Mouse (Mus musculus): Measurements from ENCODE around the gene Zfp771. TPM values are rescaled to one million over a fixed set of nuclear protein-coding genes. Genes with fewer than 3 reads are reported as not detected.

Zfp771 gene
- polyA plus RNA-seq (2012; rRNA removed) = 88.1 and 118 TPM in 2 replicates

- peak; percentile 97 for DNase-seq (ENCODE audit: low read depth)
- TF ChIP-seq CTCF (IDR thresholded peaks at IDR 0.05; ENCODE audit: borderline replicate concordance, extremely low read depth, insufficient read depth, insufficient read length) (peak; percentile 9; the same call in 1 of the 2 replicates), POLR2A (IDR thresholded peaks at IDR 0.05; ENCODE audit: borderline replicate concordance, extremely low read depth, insufficient read depth, insufficient read length, poor library complexity, severe bottlenecking) (peak; percentile 87; the same call in 1 of the 2 replicates)
Measured at GRCm38 (mm10) chr7:127243870-127244657, at the start of gene Zfp771. TSS of gene Zfp771 (plus strand) at chr7:127244274.

GRCm38 (mm10) chr7:127194633-127195029, 49.4 kb upstream of the Zfp771 start:
- TF ChIP-seq CTCF (IDR thresholded peaks at IDR 0.05; ENCODE audit: borderline replicate concordance, extremely low read depth, insufficient read depth, insufficient read length) (no peak), POLR2A (IDR thresholded peaks at IDR 0.05; ENCODE audit: borderline replicate concordance, extremely low read depth, insufficient read depth, insufficient read length, poor library complexity, severe bottlenecking) (no peak)
- DNase-seq (ENCODE audit: low read depth) = no peak

GRCm38 (mm10) chr7:127195544-127196295, 48.4 kb upstream of the Zfp771 start, which contains the start of gene Cd2bp2:
TSS of gene Cd2bp2 (minus strand) at chr7:127196050.
- peak; percentile 41; the same call in 1 of the 2 replicates for TF ChIP-seq CTCF (IDR thresholded peaks at IDR 0.05; ENCODE audit: borderline replicate concordance, extremely low read depth, insufficient read depth, insufficient read length)
- TF ChIP-seq POLR2A (IDR thresholded peaks at IDR 0.05; ENCODE audit: borderline replicate concordance, extremely low read depth, insufficient read depth, insufficient read length, poor library complexity, severe bottlenecking) = peak; percentile 9; the same call in 1 of the 2 replicates
- DNase-seq (ENCODE audit: low read depth) = peak; percentile 99

- TF ChIP-seq CTCF (IDR thresholded peaks at IDR 0.05; ENCODE audit: borderline replicate concordance, extremely low read depth, insufficient read depth, insufficient read length) (no peak), POLR2A (IDR thresholded peaks at IDR 0.05; ENCODE audit: borderline replicate concordance, extremely low read depth, insufficient read depth, insufficient read length, poor library complexity, severe bottlenecking) (no peak)
- DNase-seq (ENCODE audit: low read depth) = no peak
Measured at GRCm38 (mm10) chr7:127196484-127196883, 47.6 kb upstream of the Zfp771 start.

GRCm38 (mm10) chr7:127206606-127207005, 37.5 kb upstream of the Zfp771 start:
- DNase-seq (ENCODE audit: low read depth) = no peak
- TF ChIP-seq CTCF (IDR thresholded peaks at IDR 0.05; ENCODE audit: borderline replicate concordance, extremely low read depth, insufficient read depth, insufficient read length) (no peak), POLR2A (IDR thresholded peaks at IDR 0.05; ENCODE audit: borderline replicate concordance, extremely low read depth, insufficient read depth, insufficient read length, poor library complexity, severe bottlenecking) (no peak)

GRCm38 (mm10) chr7:127207374-127208294, 36.4 kb upstream of the Zfp771 start:
- TF ChIP-seq POLR2A (IDR thresholded peaks at IDR 0.05; ENCODE audit: borderline replicate concordance, extremely low read depth, insufficient read depth, insufficient read length, poor library complexity, severe bottlenecking) (no peak), CTCF (IDR thresholded peaks at IDR 0.05; ENCODE audit: borderline replicate concordance, extremely low read depth, insufficient read depth, insufficient read length) (no peak; the same call in 1 of the 2 replicates)
- DNase-seq (ENCODE audit: low read depth) = peak; percentile 29

GRCm38 (mm10) chr7:127208295-127208552, 35.9 kb upstream of the Zfp771 start, which contains the start of gene Tbc1d10b:
TSS of gene Tbc1d10b (minus strand) at chr7:127208468.
- TF ChIP-seq POLR2A (IDR thresholded peaks at IDR 0.05; ENCODE audit: borderline replicate concordance, extremely low read depth, insufficient read depth, insufficient read length, poor library complexity, severe bottlenecking) (no peak), CTCF (IDR thresholded peaks at IDR 0.05; ENCODE audit: borderline replicate concordance, extremely low read depth, insufficient read depth, insufficient read length) (no peak)
- DNase-seq (ENCODE audit: low read depth) = no peak

- TF ChIP-seq POLR2A (IDR thresholded peaks at IDR 0.05; ENCODE audit: borderline replicate concordance, extremely low read depth, insufficient read depth, insufficient read length, poor library complexity, severe bottlenecking) (peak; percentile 77), CTCF (IDR thresholded peaks at IDR 0.05; ENCODE audit: borderline replicate concordance, extremely low read depth, insufficient read depth, insufficient read length) (peak; percentile 56; the same call in 1 of the 2 replicates)
- peak; percentile 100 for DNase-seq (ENCODE audit: low read depth)
Measured at GRCm38 (mm10) chr7:127208553-127209438, 35.3 kb upstream of the Zfp771 start, which contains the start of gene Mylpf. TSS of gene Mylpf (plus strand) at chr7:127208890.

GRCm38 (mm10) chr7:127209851-127210250, 34.2 kb upstream of the Zfp771 start:
- TF ChIP-seq POLR2A (IDR thresholded peaks at IDR 0.05; ENCODE audit: borderline replicate concordance, extremely low read depth, insufficient read depth, insufficient read length, poor library complexity, severe bottlenecking) (no peak), CTCF (IDR thresholded peaks at IDR 0.05; ENCODE audit: borderline replicate concordance, extremely low read depth, insufficient read depth, insufficient read length) (no peak)
- no peak for DNase-seq (ENCODE audit: low read depth)

GRCm38 (mm10) chr7:127210266-127210665, 33.8 kb upstream of the Zfp771 start:
- no peak for TF ChIP-seq CTCF (IDR thresholded peaks at IDR 0.05; ENCODE audit: borderline replicate concordance, extremely low read depth, insufficient read depth, insufficient read length)
- TF ChIP-seq POLR2A (IDR thresholded peaks at IDR 0.05; ENCODE audit: borderline replicate concordance, extremely low read depth, insufficient read depth, insufficient read length, poor library complexity, severe bottlenecking) = no peak
- no peak for DNase-seq (ENCODE audit: low read depth)
